Mouse (Mus musculus): ENCODE data around the gene Olfr223.

GRCm38 (mm10) chr11:59596950-59597349 lies 3.9 kb upstream of the Olfr223 start:
- TF ChIP-seq CTCF (IDR thresholded peaks at IDR 0.05; ENCODE audit: extremely low read depth, insufficient read depth, low read length) (no peak), POLR2A (IDR thresholded peaks at IDR 0.05; ENCODE audit: extremely low read depth, insufficient read depth, low read length) (no peak)

Measured in cortical plate, adult 2 months (tissue).